Mouse (Mus musculus): ENCODE measurements at regions not wholly inside any gene's neighbourhood (a gene's known extent, or its start where the extent isn't known, plus 50 kb on each side); places are given as distances from the start of the nearest gene placed in this dataset.

- Histone ChIP-seq H3K4me3 (no peak overlapping the region), H3K27ac (no peak overlapping the region)
- intact Hi-C loops (cut with DNase I) = no loop called here
- TF ChIP-seq CTCF (IDR thresholded peaks at IDR 0.05) = no peak
- no peak for DNase-seq (ENCODE audit: extremely low spot score in 1 of 2, low spot score in 2 of 2)
Measured at GRCm38 (mm10) chr3:101657979-101658378, 53.5 kb upstream of the Atp1a1 start.

GRCm38 (mm10) chr3:101654720-101655119 lies 50.2 kb upstream of the Atp1a1 start:
- no peak for DNase-seq (ENCODE audit: extremely low spot score in 1 of 2, low spot score in 2 of 2)
- TF ChIP-seq CTCF (IDR thresholded peaks at IDR 0.05) = no peak
- no peak overlapping the region for H3K27ac ChIP-seq
- no peak overlapping the region for H3K4me3 ChIP-seq
- intact Hi-C loops (cut with DNase I) = no loop called here

Measured in left cerebral cortex, adult 2 months (tissue).